Mouse (Mus musculus) myocyte (in vitro differentiated cells): Measurements from ENCODE around the gene Ajm1. TPM values are rescaled to one million over a fixed set of nuclear protein-coding genes. Genes with fewer than 3 reads are reported as not detected.

Experiments
- H3K27me3 ChIP-seq: one replicate; pipeline ENCODE4 v1.6.1; 2011; ENCODE audit not compliant: control insufficient read depth, insufficient read depth, insufficient read length
- H3K36me3 ChIP-seq: one replicate; pipeline ENCODE4 v1.6.1; 2011; ENCODE audit not compliant: control insufficient read depth, insufficient read depth
- H3K4me2 ChIP-seq: one replicate; pipeline ENCODE4 v1.6.1; 2011; ENCODE audit warnings: low read depth, control low read depth
- H3K4me3 ChIP-seq: one replicate; pipeline ENCODE4 v1.5.1; 2011; ENCODE audit warnings: mild to moderate bottlenecking, control low read depth, moderate library complexity
- H3K79me2 ChIP-seq: one replicate; pipeline ENCODE4 v1.6.1; 2011; ENCODE audit not compliant: control insufficient read depth, insufficient read depth
- H3ac ChIP-seq: one replicate; pipeline ENCODE4 v1.6.1; 2011; ENCODE audit not compliant: control insufficient read depth, insufficient read length
- CEBPB ChIP-seq: IDR thresholded peaks from 2 replicates; pipeline ENCODE4 v1.6.1; 2011; ENCODE audit warnings: mild to moderate bottlenecking, moderate library complexity; ENCODE audit not compliant: poor library complexity, insufficient read depth, severe bottlenecking
- E2F4 ChIP-seq: IDR thresholded peaks from one replicate; pipeline ENCODE4 v1.6.1; 2011; ENCODE audit warnings: mild to moderate bottlenecking, control low read depth, moderate library complexity; ENCODE audit not compliant: insufficient read depth
- MAX ChIP-seq: IDR thresholded peaks from one replicate; pipeline ENCODE4 v1.6.1; 2011; ENCODE audit warnings: low read depth, mild to moderate bottlenecking, control low read depth
- MYOD1 ChIP-seq, 3 experiments: IDR thresholded peaks; one replicate each; pipeline ENCODE4 v1.6.1; 2011; ENCODE audit warnings: control low read depth in 2 of 3, low read depth in 2 of 3, mild to moderate bottlenecking in 2 of 3, moderate library complexity in 1 of 3; ENCODE audit not compliant: insufficient read length in 2 of 3, control insufficient read depth in 1 of 3
- MYOG ChIP-seq, 3 experiments: IDR thresholded peaks; one replicate each; pipeline ENCODE4 v1.6.1; 2011; ENCODE audit warnings: control low read depth in 2 of 3, low read depth in 2 of 3, mild to moderate bottlenecking in 2 of 3; ENCODE audit not compliant: insufficient read length in 2 of 3, control insufficient read depth in 1 of 3, insufficient read depth in 1 of 3
- POLR2A ChIP-seq: IDR thresholded peaks from one replicate; pipeline ENCODE4 v1.6.1; 2011; ENCODE audit warnings: low read depth, mild to moderate bottlenecking, control low read depth, moderate library complexity; ENCODE audit not compliant: insufficient read length
- POLR2AphosphoS2 ChIP-seq: IDR thresholded peaks from one replicate; pipeline ENCODE4 v1.6.1; 2011; ENCODE audit warnings: low read depth, control low read depth; ENCODE audit not compliant: insufficient read length
- REST ChIP-seq: IDR thresholded peaks from one replicate; pipeline ENCODE4 v1.6.1; 2011; ENCODE audit warnings: mild to moderate bottlenecking, control low read depth, moderate library complexity; ENCODE audit not compliant: insufficient read depth, insufficient read length
- SRF ChIP-seq: IDR thresholded peaks from one replicate; pipeline ENCODE4 v1.6.1; 2011; ENCODE audit warnings: low read depth; ENCODE audit not compliant: control insufficient read depth, insufficient read length
- TCF12 ChIP-seq: IDR thresholded peaks from one replicate; pipeline ENCODE4 v1.6.1; 2011; ENCODE audit warnings: mild to moderate bottlenecking, control low read depth; ENCODE audit not compliant: poor library complexity, insufficient read depth, severe bottlenecking
- TCF3 ChIP-seq: IDR thresholded peaks from one replicate; pipeline ENCODE4 v1.6.1; 2011; ENCODE audit warnings: low read depth, control low read depth; ENCODE audit not compliant: insufficient read length
- USF1 ChIP-seq: IDR thresholded peaks from one replicate; pipeline ENCODE4 v1.6.1; 2011; ENCODE audit warnings: low read depth, mild to moderate bottlenecking, control low read depth, moderate library complexity
- polyA plus RNA-seq: library from polyadenylated mRNA; unstranded; fragments of >200 nt; fragmentation: generic; extraction: Trizol; gene quantifications from one replicate; pipeline ENCODE4 v1.2.1, GENCODE M21; 2012; ENCODE audit warnings: missing spikeins

The Ajm1 gene
- polyA plus RNA-seq, 1 experiment: 1.0 TPM

GRCm38 (mm10) chr2:25551186-25551585 lies 30.4 kb downstream of the Ajm1 start:
- TF ChIP-seq USF1 (peak; percentile 25), POLR2AphosphoS2 (no peak), TCF12 (no peak)
- peaks cover 3% of the 10 kb centered on the region for H3K79me2 ChIP-seq
- H3K27me3 ChIP-seq: no peaks in the 10 kb centered on the region

DNA sequence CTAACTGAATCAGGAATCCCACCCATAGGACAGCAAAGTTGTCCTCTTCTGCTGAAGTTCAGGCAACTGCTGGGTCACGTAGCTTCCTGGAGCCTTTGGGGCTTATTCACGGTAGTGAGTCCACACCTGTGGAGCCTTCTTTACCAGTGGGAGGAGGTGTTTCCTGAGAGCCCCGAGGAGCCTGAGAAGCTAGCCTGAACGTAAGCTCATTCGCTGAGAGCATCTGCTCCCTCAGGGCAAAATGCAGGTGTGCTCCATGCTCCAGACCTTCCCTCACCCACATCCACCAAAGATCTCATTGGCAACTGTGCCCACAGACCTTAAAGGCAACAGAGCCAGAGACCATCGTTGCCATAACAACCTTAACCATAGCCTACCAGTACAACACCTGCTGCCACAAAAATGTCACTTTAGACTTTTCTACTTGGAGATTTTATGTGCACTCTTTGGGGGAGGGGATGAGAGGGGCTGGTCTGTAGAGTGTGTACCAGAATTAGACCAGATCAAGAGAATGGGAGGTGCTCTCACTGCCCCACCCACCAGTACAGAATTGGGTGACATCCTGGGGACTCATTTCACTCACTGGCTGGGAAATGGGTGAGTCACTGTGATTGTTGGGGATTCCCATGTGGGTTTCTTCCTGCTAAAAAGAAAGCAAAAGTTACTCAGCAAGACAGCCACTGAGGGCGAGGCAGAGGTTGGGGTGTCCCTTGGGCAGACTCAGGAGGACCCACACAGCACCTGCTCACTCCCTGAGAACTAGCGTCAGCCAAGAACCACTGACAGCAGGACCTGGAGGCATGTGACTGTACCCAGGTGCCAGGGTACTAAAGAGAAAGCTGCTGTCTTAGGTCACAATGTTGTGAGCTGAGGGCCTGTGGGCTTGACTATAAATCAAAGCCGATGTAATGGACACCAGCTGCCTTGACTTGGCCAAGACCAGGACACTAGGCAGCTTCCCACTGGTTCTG lies 32.3 kb downstream of the Ajm1 start:
- Histone ChIP-seq H3K79me2 (peaks cover 22% of the 10 kb centered on the region), H3K4me3 (no peak overlapping the region), H3ac (no peak overlapping the region), H3K27me3 (no peaks in the 10 kb centered on the region), H3K4me2 (peak overlapping the region; percentile 73), H3K36me3 (no peaks in the 10 kb centered on the region)
- TF ChIP-seq TCF12 (no peak), POLR2A (peak; percentile 27), E2F4 (no peak), POLR2AphosphoS2 (no peak), MAX (no peak), SRF (no peak), MYOD1 (IDR thresholded peaks at IDR 0.05; ENCODE audit: control insufficient read depth in 1 of 3, insufficient read length in 2 of 3, low read depth in 2 of 3) (peak in 2 of 3 experiments; percentile 56 to 83), CEBPB (no peak), USF1 (no peak), MYOG (IDR thresholded peaks at IDR 0.05; ENCODE audit: control insufficient read depth in 1 of 3, insufficient read depth in 1 of 3, insufficient read length in 2 of 3, low read depth in 2 of 3) (peak in 1 of 3 experiments; percentile 76), TCF3 (no peak), REST (no peak)

More at GRCm38 (mm10) chr2:25551186-25551585, 30.4 kb downstream of the Ajm1 start:
- Histone ChIP-seq H3K36me3 (no peaks in the 10 kb centered on the region), H3K4me3 (no peak overlapping the region), H3ac (no peak overlapping the region), H3K4me2 (no peak overlapping the region)

DNA sequence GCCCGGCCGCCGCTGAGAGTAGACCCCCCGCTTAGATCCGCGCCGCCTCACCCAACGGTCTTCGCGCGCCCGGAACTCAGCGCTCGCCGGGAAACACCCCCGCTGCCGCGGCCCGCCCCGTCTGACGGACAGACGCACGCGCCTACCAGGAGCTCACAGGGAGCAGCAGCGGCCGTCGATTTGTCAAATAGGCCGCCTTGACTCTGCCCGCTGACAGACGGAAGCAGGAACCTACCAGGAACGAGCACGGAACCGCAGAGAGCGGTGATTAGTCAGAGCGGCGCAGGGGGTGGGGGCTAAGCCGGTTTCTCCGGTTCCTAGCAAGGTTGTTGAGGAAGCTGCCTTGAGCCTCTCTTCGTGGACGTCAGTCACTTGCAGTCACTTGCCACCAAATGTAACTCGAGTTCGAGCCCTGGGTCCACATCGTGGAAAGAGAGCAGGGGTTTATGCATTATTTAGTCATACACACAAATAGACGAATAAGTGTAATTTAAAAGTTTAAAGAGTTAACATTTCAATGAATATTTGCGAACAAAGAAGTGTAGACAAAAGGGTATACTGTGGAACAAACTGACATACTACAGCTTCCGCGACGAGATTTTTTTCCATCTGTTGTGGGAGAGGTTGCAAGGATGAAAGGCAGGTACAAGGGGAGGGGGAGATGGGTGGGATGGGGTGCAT lies 34.6 kb downstream of the Ajm1 start, which contains the start of gene Traf2:
TSS of gene Traf2 (minus strand) at position 130 of the 681 bp plus-strand sequence.
- H3ac ChIP-seq: peak within 1 kb of the TSS; percentile 28
- TF ChIP-seq SRF: peak; percentile 39
- TF ChIP-seq E2F4: peak; percentile 79
- TF ChIP-seq POLR2A: peak; percentile 66
- no peak for TF ChIP-seq MYOD1 (IDR thresholded peaks at IDR 0.05; ENCODE audit: control insufficient read depth in 1 of 3, insufficient read length in 2 of 3, low read depth in 2 of 3)
- TF ChIP-seq TCF3: no peak
- TF ChIP-seq POLR2AphosphoS2: peak; percentile 66
- H3K79me2 ChIP-seq: peaks cover 46% of the 10 kb centered on the region
- no peaks in the 10 kb centered on the region for H3K27me3 ChIP-seq
- peak within 1 kb of the TSS; percentile 77 for H3K4me3 ChIP-seq
- peak within 1 kb of the TSS; percentile 93 for H3K4me2 ChIP-seq
- H3K36me3 ChIP-seq: peaks cover 4% of the 10 kb centered on the region

GRCm38 (mm10) chr2:25545996-25546810 lies 35.4 kb downstream of the Ajm1 start:
- Histone ChIP-seq H3K4me2 (peak overlapping the region; percentile 93), H3ac (peak overlapping the region; percentile 28), H3K36me3 (peaks cover 4% of the 10 kb centered on the region), H3K4me3 (peak overlapping the region; percentile 77), H3K27me3 (no peaks in the 10 kb centered on the region), H3K79me2 (peaks cover 50% of the 10 kb centered on the region)
- no peak for TF ChIP-seq USF1
- peak in 1 of 3 experiments; percentile 14 for TF ChIP-seq MYOD1 (IDR thresholded peaks at IDR 0.05; ENCODE audit: control insufficient read depth in 1 of 3, insufficient read length in 2 of 3, low read depth in 2 of 3)
- peak; percentile 65 for TF ChIP-seq POLR2A
